Mouse (Mus musculus) brown adipose tissue, adult 24 weeks (tissue): ENCODE results near the gene Bmp8a. TPM values are rescaled to one million over a fixed set of nuclear protein-coding genes. Genes with fewer than 3 reads are reported as not detected.
A peak's percentile ranks its signal among the peaks of the same experiment; 100 is the strongest.
"Not testable (repeated sequence)": the region's sequence is repeated elsewhere in the genome, so short reads cannot be mapped to it uniquely, and the experiment has no call there.

ENCODE experiments used
- H3K27ac ChIP-seq: fragments of 200-500 bp; replicated peaks from 2 replicates; pipeline ENCODE4 v1.5.1; 2012; ENCODE audit warnings: low read depth, mild to moderate bottlenecking, low read length
- H3K4me1 ChIP-seq: fragments of 200-500 bp; 2 replicates; pipeline ENCODE4 v1.6.1; 2012; ENCODE audit warnings: low read length, mixed read lengths; ENCODE audit not compliant: control insufficient read depth, insufficient read depth, insufficient read length
- H3K4me3 ChIP-seq: fragments of 200-500 bp; 2 replicates; pipeline ENCODE4 v1.5.1; 2012; ENCODE audit warnings: low read depth, mild to moderate bottlenecking, low read length, moderate library complexity; ENCODE audit not compliant: insufficient read depth
- polyA plus RNA-seq: library from polyadenylated mRNA; stranded (reverse); fragments of >200 nt; gene quantifications from 2 replicates; pipeline ENCODE4 v1.2.4, GENCODE M21; 2012; ENCODE audit not compliant: missing spikeins, insufficient read depth, insufficient read length

The Bmp8a gene
- polyA plus RNA-seq, 1 experiment = not detected

DNA sequence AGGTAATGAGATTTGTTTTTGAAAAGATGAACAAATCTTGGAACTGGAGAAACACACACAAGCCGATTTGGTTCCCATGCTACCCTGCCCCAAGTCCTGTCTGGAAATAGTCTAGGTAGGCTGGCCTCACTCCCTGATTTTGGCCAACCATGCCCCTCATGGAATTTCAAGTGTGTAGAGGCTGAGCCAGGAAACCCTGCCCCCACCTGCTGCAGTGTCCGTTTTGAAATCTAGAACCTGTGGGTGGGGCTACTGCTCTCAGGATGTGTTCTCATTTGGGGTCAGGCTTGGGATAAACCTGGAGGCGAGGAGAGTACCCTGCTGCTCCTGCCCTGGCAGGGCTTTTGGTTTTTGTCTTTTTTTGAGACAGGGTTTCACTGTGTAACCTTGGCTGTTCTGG is 34.8 kb downstream of the Bmp8a start:
- no peaks in the 10 kb centered on the region for H3K4me1 ChIP-seq
- no peak overlapping the region for H3K27ac ChIP-seq
- H3K4me3 ChIP-seq = no peak overlapping the region

DNA sequence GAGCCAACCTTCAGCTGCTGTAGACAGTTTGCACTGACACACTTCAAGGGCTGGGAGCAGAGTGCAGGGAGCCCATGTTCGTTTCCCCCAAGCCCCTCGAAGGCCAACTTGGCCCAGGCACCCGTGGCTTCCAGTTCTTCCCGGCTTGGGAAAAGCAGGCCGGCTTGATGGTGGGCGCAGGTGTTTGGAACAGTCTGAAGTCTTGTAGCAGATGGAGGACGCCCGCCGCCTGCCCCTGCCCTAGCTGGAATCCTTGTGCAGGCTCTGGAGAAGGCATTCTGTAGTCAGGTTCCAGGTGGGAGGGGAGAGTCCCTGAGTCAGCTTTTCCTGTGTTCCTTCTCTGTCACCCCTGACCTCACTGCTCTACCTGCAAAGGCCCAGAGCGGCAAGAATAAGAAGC is 36.1 kb downstream of the Bmp8a start:
- Histone ChIP-seq H3K27ac (no peak overlapping the region), H3K4me1 (no peaks in the 10 kb centered on the region), H3K4me3 (no peak overlapping the region)

DNA sequence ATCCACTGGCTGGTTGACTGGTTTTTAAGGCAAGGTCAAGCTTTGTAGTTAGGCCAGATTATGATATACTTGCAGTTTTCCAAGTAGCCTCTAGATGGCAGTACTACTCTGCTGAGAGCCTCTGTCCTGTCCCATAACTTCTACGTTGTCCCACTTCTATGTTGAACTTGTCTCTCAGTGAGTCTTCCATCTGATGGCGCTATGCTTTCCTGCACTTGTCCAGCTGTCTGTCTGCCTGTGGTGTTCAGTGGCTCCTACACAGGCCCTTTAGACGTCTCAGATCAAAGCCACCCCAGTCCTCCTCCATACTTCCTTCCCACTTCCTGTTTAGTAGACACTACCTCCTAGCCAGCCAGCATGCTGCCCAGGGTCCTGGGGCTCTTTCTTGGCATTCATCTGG is 37.3 kb downstream of the Bmp8a start:
- Histone ChIP-seq H3K27ac (no peak overlapping the region), H3K4me3 (no peak overlapping the region), H3K4me1 (no peaks in the 10 kb centered on the region)

DNA sequence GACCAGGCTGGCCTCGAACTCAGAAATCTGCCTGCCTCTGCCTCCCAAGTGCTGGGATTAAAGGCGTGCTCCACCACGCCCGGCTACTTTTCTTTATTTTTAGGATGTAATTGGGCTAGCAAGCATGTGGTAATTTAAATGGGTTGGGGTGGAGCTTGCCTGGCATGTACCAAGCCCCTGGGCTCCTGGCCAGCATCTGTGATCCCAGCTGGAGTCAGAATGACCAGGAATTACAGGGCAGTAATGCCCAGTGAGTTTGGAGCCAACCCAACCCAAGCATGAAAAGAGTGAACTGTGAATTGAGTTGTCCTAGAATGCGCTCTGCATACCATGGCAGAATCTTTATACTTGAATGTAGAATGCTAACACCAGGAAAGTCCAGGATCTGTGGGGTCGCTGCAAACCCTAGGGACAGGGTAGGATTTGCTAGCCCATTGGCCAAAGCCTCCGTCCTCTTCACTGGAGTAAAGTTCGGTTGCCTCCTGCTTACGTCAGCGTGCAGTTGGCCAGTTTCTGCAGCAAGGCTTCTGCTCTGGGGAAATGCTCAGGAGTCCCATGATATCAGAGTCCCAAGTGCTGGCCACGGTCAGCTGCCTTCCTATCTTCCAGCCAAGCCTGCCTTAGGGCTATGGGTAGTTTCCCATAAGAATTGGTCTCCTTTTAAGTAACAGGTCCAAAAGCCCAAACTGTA is 43.9 kb downstream of the Bmp8a start:
- Histone ChIP-seq H3K27ac (peak overlapping the region; percentile 77), H3K4me3 (no peak overlapping the region), H3K4me1 (peaks cover 16% of the 10 kb centered on the region)

DNA sequence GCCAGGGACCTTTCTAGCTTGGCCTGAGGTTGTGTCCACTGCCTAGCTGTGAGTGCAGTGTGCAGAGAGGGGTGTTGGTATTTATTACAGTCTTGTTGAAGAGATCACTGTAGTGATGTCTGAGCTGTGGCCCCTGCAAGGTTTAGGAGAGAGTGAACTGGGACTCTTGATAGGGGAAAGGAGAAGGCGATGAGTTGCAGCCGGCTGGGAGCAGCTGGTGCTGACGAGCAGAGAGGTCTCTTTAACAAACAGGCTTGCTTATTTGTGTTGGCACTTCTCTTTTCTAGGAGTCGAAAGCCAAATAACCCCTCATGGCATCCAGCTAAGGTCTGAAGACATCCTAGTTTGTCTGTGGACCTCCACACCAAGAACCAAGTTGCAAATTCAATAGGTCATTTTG is 44.8 kb downstream of the Bmp8a start:
- Histone ChIP-seq H3K4me1 (peaks cover 16% of the 10 kb centered on the region), H3K27ac (no peak overlapping the region)

DNA sequence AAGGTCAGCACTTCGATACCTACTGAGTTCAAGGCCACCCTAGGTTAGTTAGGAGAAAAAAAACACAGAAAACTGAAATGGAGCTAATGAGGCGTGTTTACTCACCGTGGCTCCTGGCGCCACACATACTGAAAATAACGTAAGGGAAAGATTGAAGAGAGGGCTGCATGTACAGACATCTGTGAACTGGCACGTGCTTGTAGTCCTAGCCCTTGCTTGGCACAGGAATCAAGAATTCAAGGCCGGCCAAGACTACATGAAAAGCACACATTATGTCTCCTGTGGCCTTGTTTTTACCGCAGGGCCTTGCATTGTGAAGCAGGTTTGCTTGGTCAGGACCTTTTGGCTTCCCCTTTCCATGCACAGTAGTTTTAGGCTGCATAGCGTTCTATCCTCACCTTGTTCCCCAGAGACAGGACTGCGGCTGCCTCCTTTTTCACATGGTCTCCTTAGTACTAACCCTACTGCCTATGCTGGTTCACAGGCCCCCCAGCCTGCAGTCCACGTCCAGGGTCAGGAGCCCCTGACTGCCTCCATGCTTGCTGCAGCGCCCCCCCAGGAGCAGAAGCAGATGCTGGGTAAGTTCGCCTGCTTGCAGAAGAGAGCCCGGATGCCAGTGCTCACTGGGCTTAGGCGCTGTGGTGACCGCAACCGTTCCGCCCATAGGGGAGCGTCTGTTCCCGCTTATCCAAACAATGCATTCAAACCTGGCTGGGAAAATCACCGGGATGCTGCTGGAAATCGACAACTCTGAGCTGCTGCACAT is 45.7 kb downstream of the Bmp8a start:
- no peak overlapping the region for H3K27ac ChIP-seq
- peaks cover 16% of the 10 kb centered on the region for H3K4me1 ChIP-seq
- H3K4me3 ChIP-seq = no peak overlapping the region

More for the DNA sequence above, 44.8 kb downstream of the Bmp8a start:
- H3K4me3 ChIP-seq = no peak overlapping the region

DNA sequence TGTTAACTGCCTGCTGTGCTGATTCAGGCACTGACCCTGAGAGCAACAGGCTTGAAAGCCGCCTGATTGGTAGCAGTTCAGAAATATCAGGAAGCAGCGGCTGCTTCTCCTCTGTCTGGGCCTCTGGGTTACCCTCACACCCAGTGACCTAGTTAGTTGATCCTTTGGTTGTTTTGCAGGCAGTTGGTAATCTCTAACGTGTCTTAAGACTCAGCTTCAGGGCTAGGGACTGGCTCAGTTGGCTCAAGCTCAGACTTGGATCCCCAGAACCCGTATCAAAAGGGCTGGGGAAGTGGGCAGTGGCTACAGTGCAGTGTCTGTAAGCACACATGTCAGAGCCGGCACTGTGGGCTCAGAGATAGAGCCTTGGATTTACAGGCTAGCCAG is 46.9 kb downstream of the Bmp8a start:
- H3K27ac ChIP-seq = 0 out of 2 replicates have a peak overlapping the region, but pooled peaks have one; percentile 8
- peaks cover 16% of the 10 kb centered on the region for H3K4me1 ChIP-seq
- no peak overlapping the region for H3K4me3 ChIP-seq

DNA sequence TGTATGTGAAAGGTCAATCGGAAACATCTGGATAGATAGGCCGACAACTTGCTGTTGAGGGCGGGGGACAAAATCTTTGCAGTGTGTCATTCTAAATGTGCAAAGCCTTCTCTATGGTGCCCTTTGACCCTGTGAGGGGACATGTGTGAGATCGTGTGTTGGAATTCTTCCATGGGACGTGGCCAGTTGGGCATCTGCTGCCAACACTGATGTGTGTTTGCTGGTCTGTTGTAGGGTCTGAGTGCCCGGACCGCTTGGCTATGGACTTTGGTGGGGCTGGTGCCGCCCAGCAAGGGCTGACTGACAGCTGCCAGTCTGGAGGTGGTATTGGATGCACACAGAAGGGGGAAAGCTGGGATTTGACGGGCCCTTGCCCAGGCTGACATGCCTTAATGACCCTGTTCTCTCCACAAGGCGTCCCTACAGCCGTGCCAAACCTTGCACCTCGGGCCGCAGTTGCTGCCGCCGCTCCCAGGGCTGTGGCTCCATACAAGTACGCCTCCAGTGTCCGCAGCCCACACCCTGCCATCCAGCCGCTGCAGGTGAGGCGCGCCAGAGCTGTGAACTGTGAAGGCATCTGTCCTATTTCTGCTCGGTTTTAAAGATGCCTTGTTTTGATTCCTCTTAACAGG is 47.4 kb downstream of the Bmp8a start:
- H3K27ac ChIP-seq = no peak overlapping the region
- peaks cover 16% of the 10 kb centered on the region for H3K4me1 ChIP-seq
- no peak overlapping the region for H3K4me3 ChIP-seq

DNA sequence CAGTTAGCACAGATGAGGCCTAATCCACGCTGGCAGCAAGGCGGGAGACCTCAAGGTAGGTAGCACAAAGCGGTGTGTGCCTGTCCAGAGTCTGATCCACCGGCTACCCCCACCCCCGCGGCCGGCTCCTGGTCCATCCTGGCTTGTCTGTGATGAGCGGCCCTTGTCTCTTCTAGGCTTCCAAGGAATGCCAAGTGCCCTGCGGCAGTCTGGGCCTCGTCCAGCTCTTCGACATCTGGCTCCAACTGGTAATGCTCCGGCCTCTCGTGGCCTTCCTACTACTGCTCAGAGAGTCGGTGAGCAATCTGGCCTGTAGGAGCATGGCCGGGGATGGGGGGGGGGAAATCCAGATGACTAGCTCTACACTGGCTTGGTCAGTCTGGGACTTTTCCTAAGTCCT is 48.0 kb downstream of the Bmp8a start:
- H3K4me3 ChIP-seq, H3K27ac ChIP-seq: not testable (repeated sequence)
- peaks cover 14% of the 10 kb centered on the region for H3K4me1 ChIP-seq

DNA sequence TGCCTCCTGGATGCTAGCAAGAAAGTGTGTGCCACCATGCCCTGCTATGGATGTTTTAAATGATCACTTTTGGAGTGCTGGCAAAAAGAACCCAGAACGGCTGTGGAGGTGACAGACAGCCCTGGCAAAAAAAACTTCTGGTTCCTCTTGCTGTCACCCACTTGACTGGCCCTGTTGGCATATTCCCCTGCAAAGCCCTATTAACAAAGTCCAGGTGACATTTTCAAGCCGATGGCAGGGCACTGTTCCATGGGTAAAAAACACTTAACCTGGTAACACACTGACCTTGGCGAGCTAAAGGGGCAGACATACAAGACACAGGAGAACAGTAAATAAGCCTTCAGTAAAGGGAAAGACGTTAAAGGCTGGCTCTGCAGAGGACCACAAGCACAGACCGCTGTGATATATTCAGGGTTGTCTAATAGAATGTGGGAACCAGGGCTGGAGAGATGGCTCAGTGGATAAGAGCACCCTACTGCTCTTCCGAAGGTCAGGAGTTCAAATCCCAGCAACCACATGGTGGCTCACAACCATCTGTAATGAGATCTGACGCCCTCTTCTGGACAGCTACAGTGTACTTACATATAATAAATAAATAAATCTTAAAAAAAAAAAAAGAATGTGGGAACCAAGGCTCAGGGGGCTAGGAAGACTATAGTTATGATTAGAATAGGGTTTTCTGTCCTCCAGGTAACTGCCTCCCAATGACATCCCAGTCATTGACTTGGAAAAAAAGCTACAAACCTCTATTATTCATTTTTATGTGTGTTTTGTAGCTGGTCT is 49.2 kb downstream of the Bmp8a start:
- Histone ChIP-seq H3K27ac (peak overlapping the region; percentile 62), H3K4me1 (peaks cover 9% of the 10 kb centered on the region)

DNA sequence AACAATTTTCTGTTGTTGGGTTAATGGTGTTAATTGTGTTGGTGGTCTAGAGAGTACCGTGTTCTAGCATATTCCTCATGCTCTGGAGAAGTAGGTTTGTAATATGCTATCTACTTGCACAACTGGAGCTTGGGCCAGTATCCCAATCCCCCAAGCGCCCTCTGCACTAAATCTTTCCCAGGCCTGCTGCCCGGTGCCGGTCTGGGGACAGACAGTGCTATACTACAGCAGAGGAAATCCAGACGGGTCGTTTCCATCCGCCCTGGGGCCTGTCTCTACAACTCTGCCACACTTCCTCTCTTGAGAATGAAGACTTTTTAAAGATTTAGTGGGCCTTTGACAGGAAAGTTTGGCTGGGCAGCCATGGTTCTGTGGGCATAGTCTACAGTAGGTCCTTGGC is 50.1 kb downstream of the Bmp8a start:
- peaks cover 9% of the 10 kb centered on the region for H3K4me1 ChIP-seq
- no peak overlapping the region for H3K4me3 ChIP-seq
- peak overlapping the region; percentile 62 for H3K27ac ChIP-seq

More for the DNA sequence above, 49.2 kb downstream of the Bmp8a start:
- H3K4me3 ChIP-seq = no peak overlapping the region

DNA sequence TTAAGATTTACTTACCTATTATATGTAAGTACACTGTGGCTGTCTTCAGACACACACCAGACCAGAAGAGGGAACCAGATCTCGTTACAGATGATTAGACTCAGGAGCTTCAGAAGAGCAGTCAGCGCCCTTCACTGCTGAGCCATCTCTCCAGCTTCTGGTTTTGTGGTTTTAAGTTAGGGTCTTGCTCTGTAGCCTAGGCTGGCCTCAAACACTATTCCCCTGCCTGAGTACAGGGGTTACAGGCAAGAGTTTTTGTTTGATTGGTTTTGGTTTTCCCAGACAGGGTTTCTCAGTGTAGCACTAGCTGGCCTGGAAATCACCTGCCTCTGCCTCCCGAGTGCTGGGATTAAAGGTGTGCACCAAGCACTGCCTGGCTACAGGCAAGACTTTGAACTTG is 50.7 kb downstream of the Bmp8a start:
- peaks cover 9% of the 10 kb centered on the region for H3K4me1 ChIP-seq
- no peak overlapping the region for H3K4me3 ChIP-seq
- no peak overlapping the region for H3K27ac ChIP-seq

DNA sequence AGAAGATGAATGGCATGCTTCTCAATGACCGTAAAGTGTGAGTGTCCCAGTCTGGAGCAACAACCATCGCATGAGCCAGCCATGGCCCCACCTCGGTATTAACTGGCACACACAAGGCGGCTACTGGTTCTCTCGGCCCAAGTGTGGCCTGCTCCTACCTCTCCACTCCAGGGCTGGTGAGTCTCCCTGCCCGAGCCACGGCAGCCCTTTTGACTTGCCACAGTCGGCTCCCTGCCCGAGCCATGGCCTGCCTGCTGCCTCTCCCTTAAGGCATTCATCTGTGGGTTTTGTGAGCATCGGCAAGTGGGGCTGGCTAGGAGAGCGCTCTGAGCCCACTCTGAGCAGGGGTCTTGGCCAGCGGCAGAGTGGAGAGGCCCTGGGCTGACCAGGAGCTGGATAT is 54.0 kb downstream of the Bmp8a start:
- Histone ChIP-seq H3K27ac (no peak overlapping the region), H3K4me1 (peaks cover 9% of the 10 kb centered on the region; the same call in 1 of the 2 replicates), H3K4me3 (no peak overlapping the region)

DNA sequence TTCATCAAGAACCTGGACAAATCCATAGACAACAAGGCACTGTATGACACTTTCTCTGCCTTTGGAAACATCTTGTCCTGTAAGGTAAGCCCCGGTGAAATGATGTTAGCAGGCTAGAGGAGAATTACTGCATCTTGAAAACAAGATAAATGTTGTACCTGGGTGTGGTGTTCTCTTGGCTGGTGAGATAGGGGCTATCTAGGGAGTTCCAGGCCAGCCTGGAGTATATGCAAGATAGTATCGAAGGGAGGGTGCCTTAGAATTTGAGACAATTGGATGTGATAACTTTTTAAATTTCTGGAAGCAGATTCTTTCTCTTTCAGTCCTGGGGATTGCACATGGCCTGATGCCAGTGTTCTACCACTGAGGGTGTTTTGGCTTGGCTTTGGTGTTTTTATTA is 56.3 kb downstream of the Bmp8a start:
- Histone ChIP-seq H3K4me3 (no peak overlapping the region), H3K4me1 (peaks cover 9% of the 10 kb centered on the region; the same call in 1 of the 2 replicates), H3K27ac (no peak overlapping the region)
